Mouse (Mus musculus) heart, postnatal 0 days (tissue): ENCODE measurements around the gene Oprl1. TPM values are rescaled to one million over a fixed set of nuclear protein-coding genes. Genes with fewer than 3 reads are reported as not detected.

Source experiments
- ATAC-seq: fragments of 200-750 bp; cut with Nextera tagmentation; 2 replicates; pipeline ENCODE4 v1.8.0; 2017; ENCODE audit warnings: low read depth, moderate number of reproducible peaks, moderate library complexity; ENCODE audit not compliant: insufficient read depth
- DNase-seq: peaks from one replicate; pipeline ENCODE4 v3.0.0-alpha.2; 2016; ENCODE audit warnings: low spot score
- H3K27ac ChIP-seq: fragments of 300-500 bp; sonication (generic); 2 replicates; pipeline ENCODE4 v1.5.1; 2014; ENCODE audit warnings: low read depth, mild to moderate bottlenecking
- H3K27me3 ChIP-seq: fragments of 300-500 bp; sonication (generic); 2 replicates; pipeline ENCODE4 v1.6.1; 2014; ENCODE audit warnings: low read length, mixed read lengths; ENCODE audit not compliant: control insufficient read depth, insufficient read depth
- H3K36me3 ChIP-seq: fragments of 300-500 bp; sonication (generic); replicated peaks from 2 replicates; pipeline ENCODE4 v1.6.1; 2014; ENCODE audit warnings: low read length, mixed read lengths; ENCODE audit not compliant: control insufficient read depth, insufficient read depth
- H3K4me1 ChIP-seq: fragments of 300-500 bp; sonication (generic); 2 replicates; pipeline ENCODE4 v1.6.1; 2014; ENCODE audit warnings: antibody characterized with exemption; ENCODE audit not compliant: control insufficient read depth, insufficient read depth
- H3K4me2 ChIP-seq: fragments of 300-500 bp; sonication (generic); 2 replicates; pipeline ENCODE4 v1.6.1; 2014; ENCODE audit warnings: low read depth, mild to moderate bottlenecking, low read length, moderate library complexity
- H3K4me3 ChIP-seq: fragments of 300-500 bp; sonication (generic); 2 replicates; pipeline ENCODE4 v1.5.1; 2014; ENCODE audit warnings: low read depth, low read length
- H3K9ac ChIP-seq: fragments of 300-500 bp; sonication (generic); replicated peaks from 2 replicates; pipeline ENCODE4 v1.6.1; 2014; ENCODE audit warnings: low read depth, low read length, mixed read lengths
- H3K9me3 ChIP-seq: fragments of 300-500 bp; sonication (generic); replicated peaks from 2 replicates; pipeline ENCODE4 v1.6.1; 2016; ENCODE audit warnings: low read length; ENCODE audit not compliant: control insufficient read depth
- CTCF ChIP-seq: IDR thresholded peaks from 2 replicates; pipeline ENCODE4 v1.5.1; 2016; ENCODE audit warnings: antibody characterized with exemption, control low read depth, low read depth
- EP300 ChIP-seq: IDR thresholded peaks from 2 replicates; pipeline ENCODE4 v1.6.1; 2016; ENCODE audit warnings: antibody characterized with exemption, low read depth
- WGBS: fragments of 180-500 bp; shearing (Covaris S2); extraction: QIAGEN DNeasy Blood & Tissue Kit; methylation state at CpG from one replicate; pipeline ENCODE4 v1.1.7; 2014; 5-methylcytosine and 5-hydroxymethylcytosine counted together
- polyA plus RNA-seq: library from polyadenylated mRNA; unstranded; fragments of >200 nt; fragmentation: Nextera tagmentation; extraction: Ambion mirVana; gene quantifications from 2 replicates; pipeline ENCODE4 v1.2.1, GENCODE M21; 2015
- total RNA-seq: library from RNA; depleted of rRNA; stranded (reverse); fragments of >200 nt; gene quantifications from 2 replicates; pipeline ENCODE4 v1.2.3, GENCODE M21; 2014; ENCODE audit warnings: low replicate concordance; rRNA removed

Gene Oprl1
- total and polyA plus RNA-seq, 2 experiments from 2014 or later = 0.19 to 8.1 TPM

DNA sequence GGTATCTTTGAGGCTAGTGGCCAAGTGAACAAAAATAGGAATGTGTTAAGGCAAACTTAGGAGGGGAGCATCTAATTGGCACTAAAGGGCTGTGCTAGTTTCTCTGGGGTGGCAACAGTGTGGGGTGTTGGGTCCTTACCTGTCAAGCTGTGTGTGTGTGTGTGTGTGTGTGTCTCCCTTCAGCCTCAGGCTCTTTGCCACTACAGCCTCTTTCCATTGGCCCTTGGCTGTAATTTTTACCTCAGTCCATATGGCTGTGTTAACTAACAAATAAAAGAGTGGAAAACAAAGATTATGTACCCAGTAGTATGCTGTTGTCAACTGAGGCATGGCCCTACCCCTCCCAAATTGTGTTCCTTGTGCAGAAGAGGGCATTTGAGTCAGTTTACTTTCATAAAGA lies 53.6 kb downstream of the Oprl1 start:
- no peak for DNase-seq
- TF ChIP-seq CTCF (no peak), EP300 (no peak)
- H3K4me1 ChIP-seq = no peaks in the 10 kb centered on the region

DNA sequence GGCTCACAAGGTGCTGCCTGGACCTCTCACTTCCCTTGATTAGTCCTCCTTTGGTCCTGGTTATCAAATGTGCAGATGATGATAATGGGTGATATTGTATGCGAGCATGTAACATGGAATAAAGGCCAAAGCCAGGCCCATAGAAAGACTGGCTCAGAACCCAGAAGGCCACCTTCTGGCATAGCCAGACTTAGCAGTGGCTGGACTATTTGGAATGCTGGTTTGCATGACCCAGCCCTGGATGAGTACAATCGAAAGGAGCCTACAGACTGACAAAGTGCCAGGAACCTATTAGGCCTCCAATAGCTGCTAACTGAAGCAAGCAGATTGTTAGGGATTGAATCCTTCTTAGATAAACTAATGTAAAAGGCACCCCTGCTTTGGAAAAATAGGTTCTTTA lies 54.6 kb downstream of the Oprl1 start:
- Histone ChIP-seq H3K4me1 (no peaks in the 10 kb centered on the region), H3K9me3 (no peaks in the 10 kb centered on the region), H3K27ac (no peak overlapping the region), H3K9ac (no peak overlapping the region), H3K4me2 (no peak overlapping the region), H3K36me3 (no peaks in the 10 kb centered on the region), H3K27me3 (no peaks in the 10 kb centered on the region), H3K4me3 (no peak overlapping the region)
- TF ChIP-seq CTCF (no peak), EP300 (no peak)
- DNase-seq (no peak), ATAC-seq (no peak)
- WGBS = 73% methylated on average over 2 of the region's 2 CpGs

More for the DNA sequence above, 53.6 kb downstream of the Oprl1 start:
- no peak for ATAC-seq
- no peak overlapping the region for H3K4me2 ChIP-seq
- no peak overlapping the region for H3K9ac ChIP-seq
- H3K4me3 ChIP-seq = no peak overlapping the region
- no peaks in the 10 kb centered on the region for H3K27me3 ChIP-seq
- no peaks in the 10 kb centered on the region for H3K9me3 ChIP-seq
- no peaks in the 10 kb centered on the region for H3K36me3 ChIP-seq
- no peak overlapping the region for H3K27ac ChIP-seq

Other genes starting within 250 kb of the Oprl1 start
- gene Abhd16b, start 221.8 kb upstream of the Oprl1 start, total RNA-seq = not detected in 2 replicates
- 0.16 TPM in 1 of 2 replicates, not detected in the other for gene Abhd16b, start 221.8 kb upstream of the Oprl1 start, polyA plus RNA-seq
- 58.2 and 82.3 TPM in 2 replicates for gene Tpd52l2, start 217.9 kb upstream of the Oprl1 start, total RNA-seq
- 101 and 103 TPM in 2 replicates for gene Tpd52l2, start 217.9 kb upstream of the Oprl1 start, polyA plus RNA-seq
- 146 and 190 TPM in 2 replicates for gene Dnajc5, start 194.5 kb upstream of the Oprl1 start, total RNA-seq
- 60.0 and 72.6 TPM in 2 replicates for gene Dnajc5, start 194.5 kb upstream of the Oprl1 start, polyA plus RNA-seq
- gene Uckl1, start 130.1 kb upstream of the Oprl1 start, total RNA-seq = 80.0 and 156 TPM in 2 replicates
- 59.3 and 61.5 TPM in 2 replicates for gene Uckl1, start 130.1 kb upstream of the Oprl1 start, polyA plus RNA-seq
- gene Prpf6, start 123.1 kb upstream of the Oprl1 start, total RNA-seq = 18.5 and 23.4 TPM in 2 replicates
- gene Prpf6, start 123.1 kb upstream of the Oprl1 start, polyA plus RNA-seq = 30.7 and 31.8 TPM in 2 replicates
- gene Zfp512b, start 122.2 kb upstream of the Oprl1 start, total RNA-seq = 14.5 and 17.6 TPM in 2 replicates
- gene Zfp512b, start 122.2 kb upstream of the Oprl1 start, polyA plus RNA-seq = 13.3 and 16.2 TPM in 2 replicates
- gene Samd10, start 115.8 kb upstream of the Oprl1 start, total RNA-seq = 3.6 and 8.0 TPM in 2 replicates
- gene Samd10, start 115.8 kb upstream of the Oprl1 start, polyA plus RNA-seq = 6.9 and 7.7 TPM in 2 replicates
- not detected in 2 replicates for gene Gm29797, start 58.0 kb upstream of the Oprl1 start, total RNA-seq
- not detected in 2 replicates for gene Gm29797, start 58.0 kb upstream of the Oprl1 start, polyA plus RNA-seq
- 31.8 and 69.4 TPM in 2 replicates for gene Sox18, start 43.4 kb upstream of the Oprl1 start, total RNA-seq
- 53.1 and 54.5 TPM in 2 replicates for gene Sox18, start 43.4 kb upstream of the Oprl1 start, polyA plus RNA-seq
- 19.6 and 21.9 TPM in 2 replicates for gene Tcea2, start 34.7 kb upstream of the Oprl1 start, total RNA-seq
- 15.2 and 16.2 TPM in 2 replicates for gene Tcea2, start 34.7 kb upstream of the Oprl1 start, polyA plus RNA-seq
- 12.4 and 72.1 TPM in 2 replicates for gene Rgs19, start 21.0 kb upstream of the Oprl1 start, total RNA-seq
- 13.2 and 16.4 TPM in 2 replicates for gene Rgs19, start 21.0 kb upstream of the Oprl1 start, polyA plus RNA-seq
- gene Lkaaear1, start 16.6 kb upstream of the Oprl1 start, total RNA-seq = not detected in 2 replicates
- gene Lkaaear1, start 16.6 kb upstream of the Oprl1 start, polyA plus RNA-seq = not detected in 2 replicates
- gene Myt1, start 48.3 kb downstream of the Oprl1 start, total RNA-seq = not detected in 2 replicates
- not detected in 2 replicates for gene Myt1, start 48.3 kb downstream of the Oprl1 start, polyA plus RNA-seq
- 18.3 and 40.2 TPM in 2 replicates for gene Pcmtd2, start 122.8 kb downstream of the Oprl1 start, total RNA-seq
- 28.9 and 34.7 TPM in 2 replicates for gene Pcmtd2, start 122.8 kb downstream of the Oprl1 start, polyA plus RNA-seq
- gene Polr3k, start 149.3 kb downstream of the Oprl1 start, total RNA-seq = 9.3 and 15.3 TPM in 2 replicates
- gene Polr3k, start 149.3 kb downstream of the Oprl1 start, polyA plus RNA-seq = 25.4 and 28.6 TPM in 2 replicates